Mouse (Mus musculus): Measurements from ENCODE around the gene Mlh1. TPM values are rescaled to one million over a fixed set of nuclear protein-coding genes. Genes with fewer than 3 reads are reported as not detected.

The Mlh1 gene
- polyA plus RNA-seq, 1 experiment from 2014 or later: 27.3 TPM

- WGBS: 84% methylated on average over 10 of the region's 10 CpGs
Measured at GRCm38 (mm10) chr9:111211122-111212041, 60.2 kb downstream of the Mlh1 start.

GRCm38 (mm10) chr9:111210412-111210811 is 61.2 kb downstream of the Mlh1 start:
- H3K36me3 ChIP-seq (ENCODE audit: control insufficient read depth, insufficient read depth, low read length): peaks cover 5% of the 10 kb centered on the region; the same call in 1 of the 2 replicates
- no peaks in the 10 kb centered on the region for H3K27me3 ChIP-seq (ENCODE audit: control insufficient read depth, insufficient read depth, low read depth, low read length)
- no peaks in the 10 kb centered on the region for H3K9me3 ChIP-seq (replicated peaks; ENCODE audit: control insufficient read depth, low read length, poor library complexity, severe bottlenecking)
- H3K9ac ChIP-seq (ENCODE audit: low read depth, low read length): no peak overlapping the region
- H3K4me3 ChIP-seq (ENCODE audit: low read depth, low read length): no peak overlapping the region
- no peak overlapping the region for H3K27ac ChIP-seq (ENCODE audit: low read length)
- ATAC-seq: no peak
- H3K4me1 ChIP-seq (ENCODE audit: control insufficient read depth, insufficient read depth, low read length): no peaks in the 10 kb centered on the region
- H3K4me2 ChIP-seq (ENCODE audit: low read length): no peak overlapping the region
- 90% methylated on average over 4 of the region's 4 CpGs for WGBS

More at GRCm38 (mm10) chr9:111211122-111212041, 60.2 kb downstream of the Mlh1 start:
- H3K27ac ChIP-seq (ENCODE audit: low read length): no peak overlapping the region
- H3K9ac ChIP-seq (ENCODE audit: low read depth, low read length): no peak overlapping the region
- H3K9me3 ChIP-seq (replicated peaks; ENCODE audit: control insufficient read depth, low read length, poor library complexity, severe bottlenecking): no peaks in the 10 kb centered on the region
- no peak overlapping the region for H3K4me3 ChIP-seq (ENCODE audit: low read depth, low read length)
- no peaks in the 10 kb centered on the region for H3K27me3 ChIP-seq (ENCODE audit: control insufficient read depth, insufficient read depth, low read depth, low read length)
- no peaks in the 10 kb centered on the region for H3K4me1 ChIP-seq (ENCODE audit: control insufficient read depth, insufficient read depth, low read length)
- ATAC-seq: no peak
- H3K4me2 ChIP-seq (ENCODE audit: low read length): no peak overlapping the region
- H3K36me3 ChIP-seq (ENCODE audit: control insufficient read depth, insufficient read depth, low read length): peaks cover 1% of the 10 kb centered on the region; the same call in 1 of the 2 replicates

GRCm38 (mm10) chr9:111209158-111209699 is 62.4 kb downstream of the Mlh1 start:
- H3K27me3 ChIP-seq (ENCODE audit: control insufficient read depth, insufficient read depth, low read depth, low read length): no peaks in the 10 kb centered on the region
- peaks cover 5% of the 10 kb centered on the region; the same call in 1 of the 2 replicates for H3K36me3 ChIP-seq (ENCODE audit: control insufficient read depth, insufficient read depth, low read length)
- ATAC-seq: no peak
- no peak overlapping the region for H3K9ac ChIP-seq (ENCODE audit: low read depth, low read length)
- H3K4me2 ChIP-seq (ENCODE audit: low read length): no peak overlapping the region
- WGBS: 95% methylated on average over 7 of the region's 7 CpGs
- no peak overlapping the region for H3K4me3 ChIP-seq (ENCODE audit: low read depth, low read length)
- H3K4me1 ChIP-seq (ENCODE audit: control insufficient read depth, insufficient read depth, low read length): no peaks in the 10 kb centered on the region
- H3K9me3 ChIP-seq (replicated peaks; ENCODE audit: control insufficient read depth, low read length, poor library complexity, severe bottlenecking): no peaks in the 10 kb centered on the region
- H3K27ac ChIP-seq (ENCODE audit: low read length): no peak overlapping the region

- H3K36me3 ChIP-seq (ENCODE audit: control insufficient read depth, insufficient read depth, low read length): peaks cover 5% of the 10 kb centered on the region; the same call in 1 of the 2 replicates
Measured at GRCm38 (mm10) chr9:111208185-111208584, 63.4 kb downstream of the Mlh1 start.

GRCm38 (mm10) chr9:111207683-111208082 is 63.9 kb downstream of the Mlh1 start:
- no peaks in the 10 kb centered on the region for H3K9me3 ChIP-seq (replicated peaks; ENCODE audit: control insufficient read depth, low read length, poor library complexity, severe bottlenecking)
- H3K4me1 ChIP-seq (ENCODE audit: control insufficient read depth, insufficient read depth, low read length): no peaks in the 10 kb centered on the region
- no peaks in the 10 kb centered on the region for H3K27me3 ChIP-seq (ENCODE audit: control insufficient read depth, insufficient read depth, low read depth, low read length)
- no peak overlapping the region for H3K4me2 ChIP-seq (ENCODE audit: low read length)
- H3K9ac ChIP-seq (ENCODE audit: low read depth, low read length): no peak overlapping the region
- H3K27ac ChIP-seq (ENCODE audit: low read length): no peak overlapping the region
- H3K36me3 ChIP-seq (ENCODE audit: control insufficient read depth, insufficient read depth, low read length): peaks cover 5% of the 10 kb centered on the region; the same call in 1 of the 2 replicates
- WGBS: 60% methylated on average over 3 of the region's 3 CpGs
- no peak overlapping the region for H3K4me3 ChIP-seq (ENCODE audit: low read depth, low read length)
- no peak for ATAC-seq

More at GRCm38 (mm10) chr9:111208185-111208584, 63.4 kb downstream of the Mlh1 start:
- H3K27ac ChIP-seq (ENCODE audit: low read length): no peak overlapping the region
- H3K27me3 ChIP-seq (ENCODE audit: control insufficient read depth, insufficient read depth, low read depth, low read length): no peaks in the 10 kb centered on the region
- no peaks in the 10 kb centered on the region for H3K4me1 ChIP-seq (ENCODE audit: control insufficient read depth, insufficient read depth, low read length)
- no peak for ATAC-seq
- no peak overlapping the region for H3K9ac ChIP-seq (ENCODE audit: low read depth, low read length)
- WGBS: 94% methylated on average over 3 of the region's 3 CpGs
- H3K4me3 ChIP-seq (ENCODE audit: low read depth, low read length): no peak overlapping the region
- no peak overlapping the region for H3K4me2 ChIP-seq (ENCODE audit: low read length)
- H3K9me3 ChIP-seq (replicated peaks; ENCODE audit: control insufficient read depth, low read length, poor library complexity, severe bottlenecking): no peaks in the 10 kb centered on the region

- H3K27me3 ChIP-seq (ENCODE audit: control insufficient read depth, insufficient read depth, low read depth, low read length): no peaks in the 10 kb centered on the region
- H3K4me3 ChIP-seq (ENCODE audit: low read depth, low read length): no peak overlapping the region
- H3K4me1 ChIP-seq (ENCODE audit: control insufficient read depth, insufficient read depth, low read length): no peaks in the 10 kb centered on the region
- 85% methylated on average over 9 of the region's 9 CpGs for WGBS
- no peak for ATAC-seq
- no peak overlapping the region for H3K27ac ChIP-seq (ENCODE audit: low read length)
- H3K36me3 ChIP-seq (ENCODE audit: control insufficient read depth, insufficient read depth, low read length): peaks cover 5% of the 10 kb centered on the region
- no peak overlapping the region for H3K9ac ChIP-seq (ENCODE audit: low read depth, low read length)
- H3K9me3 ChIP-seq (replicated peaks; ENCODE audit: control insufficient read depth, low read length, poor library complexity, severe bottlenecking): no peaks in the 10 kb centered on the region
- no peak overlapping the region for H3K4me2 ChIP-seq (ENCODE audit: low read length)
Measured at GRCm38 (mm10) chr9:111204601-111205375, 66.8 kb downstream of the Mlh1 start.

- no peak overlapping the region for H3K27ac ChIP-seq (ENCODE audit: low read length)
- H3K4me1 ChIP-seq (ENCODE audit: control insufficient read depth, insufficient read depth, low read length): no peaks in the 10 kb centered on the region
- ATAC-seq: no peak
- H3K4me2 ChIP-seq (ENCODE audit: low read length): no peak overlapping the region
- no peak overlapping the region for H3K4me3 ChIP-seq (ENCODE audit: low read depth, low read length)
- H3K36me3 ChIP-seq (ENCODE audit: control insufficient read depth, insufficient read depth, low read length): no peaks in the 10 kb centered on the region; the same call in 1 of the 2 replicates
- no peaks in the 10 kb centered on the region for H3K9me3 ChIP-seq (replicated peaks; ENCODE audit: control insufficient read depth, low read length, poor library complexity, severe bottlenecking)
- H3K9ac ChIP-seq (ENCODE audit: low read depth, low read length): no peak overlapping the region
- no peaks in the 10 kb centered on the region for H3K27me3 ChIP-seq (ENCODE audit: control insufficient read depth, insufficient read depth, low read depth, low read length)
Measured at GRCm38 (mm10) chr9:111200208-111200607, 71.4 kb downstream of the Mlh1 start.

GRCm38 (mm10) chr9:111198332-111198731 is 73.3 kb downstream of the Mlh1 start:
- Histone ChIP-seq H3K9ac (ENCODE audit: low read depth, low read length) (no peak overlapping the region), H3K36me3 (ENCODE audit: control insufficient read depth, insufficient read depth, low read length) (no peaks in the 10 kb centered on the region; the same call in 1 of the 2 replicates), H3K9me3 (replicated peaks; ENCODE audit: control insufficient read depth, low read length, poor library complexity, severe bottlenecking) (no peaks in the 10 kb centered on the region), H3K27ac (ENCODE audit: low read length) (no peak overlapping the region), H3K4me3 (ENCODE audit: low read depth, low read length) (no peak overlapping the region), H3K4me1 (ENCODE audit: control insufficient read depth, insufficient read depth, low read length) (no peaks in the 10 kb centered on the region), H3K27me3 (ENCODE audit: control insufficient read depth, insufficient read depth, low read depth, low read length) (no peaks in the 10 kb centered on the region), H3K4me2 (ENCODE audit: low read length) (no peak overlapping the region)
- no peak for ATAC-seq
- 88% methylated on average over 1 of the region's 1 CpGs for WGBS
